In genomic region chr3:146136422-146136821, GRCm38 (mm10) we compare ENCODE assay signal across 1 mouse cellular context.
A peak's percentile ranks its signal among the peaks of the same experiment; 100 is the strongest.
TF ChIP-seq lines count a peak whose summit lies in the region.

No protein-coding gene starts in this region.

TF ChIP-seq in CH12.LX, 34 proteins besides CTCF, POLR2A, EP300 and RAD21 (continued from another document):
- peak; percentile 55; the same call in 1 of the 2 replicates for TF ChIP-seq SIN3A (IDR thresholded peaks at IDR 0.05; ENCODE audit: low read length)
- 0 out of 2 replicates have a peak, but pooled peaks have one; percentile 29 for TF ChIP-seq MEF2A (IDR thresholded peaks at IDR 0.05; ENCODE audit: borderline replicate concordance, low read depth, low read length)
- no peak for TF ChIP-seq POLR2AphosphoS2 (IDR thresholded peaks at IDR 0.05; ENCODE audit: low read depth, low read length)
- no peak for TF ChIP-seq MAFK (IDR thresholded peaks at IDR 0.05; ENCODE audit: insufficient replicate concordance, low read length)
- no peak; the same call in 1 of the 2 replicates for TF ChIP-seq ZNF384 (IDR thresholded peaks at IDR 0.05; ENCODE audit: low read depth, low read length)
- peak; percentile 41; the same call in 1 of the 2 replicates for TF ChIP-seq HCFC1 (IDR thresholded peaks at IDR 0.05; ENCODE audit: low read depth, low read length)
- no peak for TF ChIP-seq USF1 (IDR thresholded peaks at IDR 0.05; ENCODE audit: low read depth, low read length)
- no peak for TF ChIP-seq RCOR1 (conservative IDR thresholded peaks at IDR 0.05; ENCODE audit: low read depth, low read length)
- no peak for TF ChIP-seq JUN (IDR thresholded peaks at IDR 0.05; ENCODE audit: insufficient read depth, low read depth, low read length)
- no peak for TF ChIP-seq NRF1 (IDR thresholded peaks at IDR 0.05; ENCODE audit: low read depth, low read length)
- TF ChIP-seq MAX (IDR thresholded peaks at IDR 0.05; ENCODE audit: low read length), result peak; percentile 52; the same call in 1 of the 2 replicates
- TF ChIP-seq IRF4 (IDR thresholded peaks at IDR 0.05; ENCODE audit: low read depth, low read length), result peak; percentile 70
- no peak for TF ChIP-seq ZMIZ1 (IDR thresholded peaks at IDR 0.05; ENCODE audit: low read depth, low read length)
- peak; percentile 76 for TF ChIP-seq MYC (IDR thresholded peaks at IDR 0.05; ENCODE audit: low read depth, low read length)
- peak; percentile 33; the same call in 1 of the 2 replicates for TF ChIP-seq TCF12 (IDR thresholded peaks at IDR 0.05; ENCODE audit: low read depth, low read length)
